Comparison of ENCODE assay signal across 8 mouse cellular contexts in genomic region chr6:112197445-112197844, GRCm38 (mm10).
DNase-seq lines count a peak whose midpoint lies in the region; ATAC-seq and TF ChIP-seq lines count a peak whose summit lies in the region.

No protein-coding gene starts in this region.

- no peak overlapping the region for H3K27ac ChIP-seq in bone marrow macrophage, adult 2 months (ENCODE audit: insufficient read depth, low read depth, low read length)
- no peak overlapping the region for H3K27ac ChIP-seq in embryonic fibroblast, embryonic 13.5 days (ENCODE audit: insufficient read depth, low read length)
- H3K27ac ChIP-seq in heart, embryonic 11.5 days (ENCODE audit: low read depth, low read length): no peak overlapping the region
- no peak overlapping the region for H3K27ac ChIP-seq in kidney, embryonic 15.5 days
- H3K27ac ChIP-seq in limb, embryonic 14.5 days (replicated peaks; ENCODE audit: low read depth, low read length): no peak overlapping the region
- H3K27ac ChIP-seq in stomach, embryonic 16.5 days (ENCODE audit: low read length): no peak overlapping the region

- H3K79me3 ChIP-seq in C2C12 (ENCODE audit: low read depth): no peaks in the 10 kb centered on the region

- no peaks in the 10 kb centered on the region for H3K36me3 ChIP-seq in C2C12 (ENCODE audit: control insufficient read depth, insufficient read depth)
- H3K36me3 ChIP-seq in heart, embryonic 11.5 days (ENCODE audit: control insufficient read depth, insufficient read depth, low read length): no peaks in the 10 kb centered on the region
- no peaks in the 10 kb centered on the region for H3K36me3 ChIP-seq in kidney, embryonic 15.5 days
- H3K36me3 ChIP-seq in limb, embryonic 14.5 days (ENCODE audit: control insufficient read depth, insufficient read depth, low read length): no peaks in the 10 kb centered on the region
- H3K36me3 ChIP-seq in stomach, embryonic 16.5 days (ENCODE audit: control insufficient read depth, insufficient read depth, low read length): no peaks in the 10 kb centered on the region

- peaks cover 18% of the 10 kb centered on the region for H3K27me3 ChIP-seq in C2C12 (ENCODE audit: control insufficient read depth, insufficient read depth, insufficient read length)
- no peaks in the 10 kb centered on the region for H3K27me3 ChIP-seq in heart, embryonic 11.5 days (ENCODE audit: control insufficient read depth, insufficient read depth, low read length)
- no peaks in the 10 kb centered on the region for H3K27me3 ChIP-seq in kidney, embryonic 15.5 days
- H3K27me3 ChIP-seq in limb, embryonic 14.5 days (ENCODE audit: control insufficient read depth, insufficient read depth, low read length): no peaks in the 10 kb centered on the region
- H3K27me3 ChIP-seq in stomach, embryonic 16.5 days (ENCODE audit: control insufficient read depth, insufficient read depth, low read length): no peaks in the 10 kb centered on the region

- H3K4me2 ChIP-seq in heart, embryonic 11.5 days: peak overlapping the region; percentile 57
- H3K4me2 ChIP-seq in kidney, embryonic 15.5 days: peak overlapping the region; percentile 53
- H3K4me2 ChIP-seq in limb, embryonic 14.5 days (replicated peaks; ENCODE audit: low read depth, low read length, severe bottlenecking): peak overlapping the region; percentile 37
- peak overlapping the region; percentile 40 for H3K4me2 ChIP-seq in stomach, embryonic 16.5 days (ENCODE audit: low read depth, low read length)

- H3K9ac ChIP-seq in heart, embryonic 11.5 days (ENCODE audit: low read depth, low read length): no peak overlapping the region
- no peak overlapping the region for H3K9ac ChIP-seq in kidney, embryonic 15.5 days
- H3K9ac ChIP-seq in limb, embryonic 14.5 days (ENCODE audit: low read depth, low read length, severe bottlenecking): no peak overlapping the region
- H3K9ac ChIP-seq in stomach, embryonic 16.5 days (ENCODE audit: low read length): no peak overlapping the region

- no peak overlapping the region for H3K4me3 ChIP-seq in C2C12 (ENCODE audit: insufficient read depth, poor library complexity, severe bottlenecking)
- no peak overlapping the region for H3K4me3 ChIP-seq in bone marrow macrophage, adult 2 months (ENCODE audit: insufficient read depth, low read length)
- H3K4me3 ChIP-seq in embryonic fibroblast, embryonic 13.5 days (ENCODE audit: insufficient read depth, low read length): no peak overlapping the region
- no peak overlapping the region for H3K4me3 ChIP-seq in heart, embryonic 11.5 days (ENCODE audit: low read depth, low read length)
- H3K4me3 ChIP-seq in kidney, embryonic 15.5 days (replicated peaks): peak overlapping the region; percentile 21; the same call in 1 of the 2 replicates
- 0 out of 2 replicates have a peak overlapping the region, but pooled peaks have one; percentile 3 for H3K4me3 ChIP-seq in limb, embryonic 14.5 days (replicated peaks; ENCODE audit: low read length)
- H3K4me3 ChIP-seq in stomach, embryonic 16.5 days (replicated peaks; ENCODE audit: low read length): peak overlapping the region; percentile 18; the same call in 1 of the 2 replicates

- ATAC-seq in heart, embryonic 11.5 days (replicated peaks; ENCODE audit: insufficient number of reproducible peaks, low FRiP score, low TSS enrichment): 0 out of 2 replicates have a peak, but pooled peaks have one; percentile 40
- ATAC-seq in kidney, embryonic 15.5 days (replicated peaks; ENCODE audit: low FRiP score): peak; percentile 74
- peak; percentile 74 for ATAC-seq in limb, embryonic 14.5 days (ENCODE audit: low FRiP score, low read depth)
- peak; percentile 56 for ATAC-seq in stomach, embryonic 16.5 days (ENCODE audit: insufficient read depth, low FRiP score)

- no peaks in the 10 kb centered on the region for H3K4me1 ChIP-seq in bone marrow macrophage, adult 2 months (ENCODE audit: control insufficient read depth, insufficient read depth, low read length)
- no peaks in the 10 kb centered on the region for H3K4me1 ChIP-seq in embryonic fibroblast, embryonic 13.5 days (ENCODE audit: control insufficient read depth, insufficient read depth, low read length)
- H3K4me1 ChIP-seq in heart, embryonic 11.5 days (ENCODE audit: control insufficient read depth, insufficient read depth, low read length): peaks cover 6% of the 10 kb centered on the region
- peaks cover 5% of the 10 kb centered on the region; the same call in 1 of the 2 replicates for H3K4me1 ChIP-seq in kidney, embryonic 15.5 days
- H3K4me1 ChIP-seq in limb, embryonic 14.5 days (ENCODE audit: control insufficient read depth, insufficient read depth, low read length): no peaks in the 10 kb centered on the region
- H3K4me1 ChIP-seq in stomach, embryonic 16.5 days (ENCODE audit: control insufficient read depth, insufficient read depth, low read length): no peaks in the 10 kb centered on the region

- TF ChIP-seq CTCF in C2C12 (IDR thresholded peaks at IDR 0.05; ENCODE audit: control insufficient read depth, insufficient read depth, insufficient read length): peak; percentile 81
- TF ChIP-seq CTCF in bone marrow macrophage, adult 2 months (IDR thresholded peaks at IDR 0.05; ENCODE audit: low read depth, low read length): peak; percentile 66
- TF ChIP-seq CTCF in embryonic fibroblast, embryonic 13.5 days (IDR thresholded peaks at IDR 0.05; ENCODE audit: borderline replicate concordance, insufficient read depth, low read length): peak; percentile 94

- no peak overlapping the region for H3ac ChIP-seq in C2C12 (ENCODE audit: control insufficient read depth, insufficient read length, low read depth)

- no peaks in the 10 kb centered on the region for H3K79me2 ChIP-seq in C2C12 (ENCODE audit: control insufficient read depth, insufficient read depth)

- no peaks in the 10 kb centered on the region for H3K9me3 ChIP-seq in heart, embryonic 11.5 days (replicated peaks; ENCODE audit: control insufficient read depth, low read length)
- H3K9me3 ChIP-seq in kidney, embryonic 15.5 days (replicated peaks): no peaks in the 10 kb centered on the region
- no peaks in the 10 kb centered on the region for H3K9me3 ChIP-seq in limb, embryonic 14.5 days (ENCODE audit: control insufficient read depth, low read length)
- H3K9me3 ChIP-seq in stomach, embryonic 16.5 days (replicated peaks; ENCODE audit: control insufficient read depth, low read length): no peaks in the 10 kb centered on the region

- peak; percentile 89 for DNase-seq in limb, embryonic 14.5 days (ENCODE audit: low spot score)
- DNase-seq in natural killer cell, adult 2 months (ENCODE audit: low spot score in 2 of 2): peak; percentile 76

- WGBS in heart, embryonic 11.5 days (ENCODE audit: insufficient replicate concordance): 8% methylated on average over 16 of the region's 16 CpGs
- 10% methylated on average over 16 of the region's 16 CpGs for WGBS in kidney, embryonic 15.5 days
- WGBS in limb, embryonic 14.5 days: 12% methylated on average over 16 of the region's 16 CpGs
- WGBS in stomach, embryonic 16.5 days: 9% methylated on average over 16 of the region's 16 CpGs

- no peak for TF ChIP-seq POLR2A in bone marrow macrophage, adult 2 months (IDR thresholded peaks at IDR 0.05; ENCODE audit: borderline replicate concordance, low read depth, low read length)
- TF ChIP-seq POLR2A in embryonic fibroblast, embryonic 13.5 days (IDR thresholded peaks at IDR 0.05; ENCODE audit: low read depth, low read length): no peak
- no peak for TF ChIP-seq POLR2A in limb, embryonic 14.5 days (IDR thresholded peaks at IDR 0.05; ENCODE audit: borderline replicate concordance, extremely low read depth, insufficient read depth, insufficient read length)

TF ChIP-seq in C2C12, 6 proteins besides CTCF, POLR2A, EP300 and RAD21:
- TF ChIP-seq FOSL1 (IDR thresholded peaks at IDR 0.05; ENCODE audit: insufficient read depth, low read length, poor library complexity, severe bottlenecking) (no peak), CEBPB (IDR thresholded peaks at IDR 0.05; ENCODE audit: low read depth) (no peak)

Comparison
In these comparisons a context has a peak if more than half of its experiments do, and no peak if none do; other contexts are left out.
1. H3K4me3 ChIP-seq: peak in kidney, embryonic 15.5 days (single experiment), limb, embryonic 14.5 days (single experiment) and stomach, embryonic 16.5 days (single experiment); none in C2C12 (single experiment), bone marrow macrophage, adult 2 months (single experiment), embryonic fibroblast, embryonic 13.5 days (single experiment) and heart, embryonic 11.5 days (single experiment).
2. Peak in every context shown above with its lines, with median percentiles within 50 percentile points of each other: CTCF ChIP-seq, ATAC-seq and H3K4me2 ChIP-seq.